10 mouse cellular contexts compared by ENCODE assay signal in the genomic region with DNA sequence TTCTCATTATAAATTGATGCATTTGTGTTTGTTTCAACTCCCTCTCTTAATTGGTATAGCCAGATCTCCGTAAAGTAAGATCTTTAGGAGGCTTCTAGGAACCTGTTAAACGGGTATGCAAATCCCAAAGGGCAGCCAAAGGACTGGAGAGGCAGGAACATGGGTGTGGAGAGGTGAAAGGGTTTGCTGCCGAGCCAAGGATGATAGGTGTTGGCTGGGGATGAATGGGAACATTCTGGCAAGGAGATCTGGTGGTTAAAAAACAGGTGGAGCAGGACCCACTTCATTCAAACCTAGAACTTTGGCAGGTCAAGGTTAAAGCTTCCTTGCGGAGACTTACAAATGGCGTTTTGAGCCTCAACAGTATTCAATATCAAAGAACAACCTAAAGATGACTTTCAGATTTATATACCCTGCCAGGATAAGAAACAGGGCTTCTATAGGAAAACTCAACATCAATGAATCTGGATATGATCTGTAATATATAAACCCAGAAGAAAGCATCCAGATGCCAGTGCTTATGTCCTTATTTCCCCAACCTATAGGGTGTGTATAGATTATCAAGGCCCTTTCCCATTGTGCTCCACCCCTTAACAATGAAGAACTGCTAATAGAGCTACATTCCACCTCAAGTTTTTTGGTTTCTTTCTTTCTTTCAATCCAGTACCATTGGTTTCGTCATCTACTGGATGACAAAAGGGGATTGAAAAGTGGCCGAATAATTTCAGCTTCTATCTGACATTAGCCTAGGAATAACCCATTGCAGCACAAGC. TPM values are rescaled to one million over a fixed set of nuclear protein-coding genes. Genes with fewer than 3 reads are reported as not detected.
DNase-seq lines count a peak whose midpoint lies in the region; ATAC-seq lines count a peak whose summit lies in the region.
"Had no signal": no experiment of that assay in that cellular context is flagged by ENCODE, and none has a peak within 500 bp of the region (broad histone marks: within the 10 kb centered on the region; RNA-seq: fewer than 3 reads in every experiment).

No protein-coding gene starts in this region.

- H3K4me2 ChIP-seq in hindbrain, embryonic 13.5 days, result peak overlapping the region; percentile 61

- H3K4me3 ChIP-seq in hindbrain, embryonic 13.5 days, result peak overlapping the region; percentile 69
- peak overlapping the region; percentile 80 for H3K4me3 ChIP-seq in midbrain, embryonic 10.5 days

- peak overlapping the region; percentile 98 for H3K27ac ChIP-seq in hindbrain, embryonic 13.5 days
- peak overlapping the region; percentile 96 for H3K27ac ChIP-seq in midbrain, embryonic 10.5 days (replicated peaks)

- peak; percentile 25 for DNase-seq in embryo, embryonic 10.5 days (ENCODE audit: low spot score)
- DNase-seq in embryo, embryonic 10 days (ENCODE audit: low spot score), result no peak
- DNase-seq in WW6 (ENCODE audit: low read depth, low spot score), result peak; percentile 73
- DNase-seq in midbrain, embryonic 10.5 days (ENCODE audit: low spot score), result no peak
- no peak for DNase-seq in gastrocnemius, adult 8-10 months (ENCODE audit: low spot score in 2 of 2)
- DNase-seq in ovary, postnatal 36 days (ENCODE audit: low spot score), result no peak

- no peaks in the 10 kb centered on the region for H3K27me3 ChIP-seq in hindbrain, embryonic 13.5 days
- H3K27me3 ChIP-seq in midbrain, embryonic 10.5 days (ENCODE audit: low read depth, poor library complexity, severe bottlenecking), result no peaks in the 10 kb centered on the region

- H3K36me3 ChIP-seq in hindbrain, embryonic 13.5 days, result 0 out of 2 replicates have a peak, but pooled peaks cover under 1% of the 10 kb centered on the region
- peaks cover 7% of the 10 kb centered on the region for H3K36me3 ChIP-seq in midbrain, embryonic 10.5 days

- no peaks in the 10 kb centered on the region for H3K9me3 ChIP-seq in hindbrain, embryonic 13.5 days
- H3K9me3 ChIP-seq in midbrain, embryonic 10.5 days (replicated peaks), result no peaks in the 10 kb centered on the region

- peak overlapping the region; percentile 85 for H3K9ac ChIP-seq in hindbrain, embryonic 13.5 days

- H3K4me1 ChIP-seq in hindbrain, embryonic 13.5 days (replicated peaks), result peaks cover 27% of the 10 kb centered on the region
- H3K4me1 ChIP-seq in midbrain, embryonic 10.5 days, result peaks cover 46% of the 10 kb centered on the region

- WGBS in hindbrain, embryonic 13.5 days, result 41% methylated on average over 7 of the region's 7 CpGs
- 34% methylated on average over 7 of the region's 7 CpGs for WGBS in midbrain, embryonic 10.5 days

- no peak for ATAC-seq in hindbrain, embryonic 13.5 days (ENCODE audit: low FRiP score)
- ATAC-seq in monocyte, adult 5-6 weeks (replicated peaks; ENCODE audit: insufficient number of reproducible peaks, low FRiP score, low TSS enrichment, poor library complexity, severe bottlenecking), result no peak

RNA-seq across cellular contexts. Expression of a gene that starts 0.9 kb away (rescaled TPM):
- 32.9 and 35.5 TPM in 2 replicates for polyA plus RNA-seq in hindbrain, embryonic 13.5 days (2015; fragmentation: Nextera tagmentation; extraction: Ambion mirVana)
- polyA plus RNA-seq in midbrain, embryonic 10.5 days (2016; fragmentation: Nextera tagmentation; extraction: Ambion mirVana), result 26.6 and 29.3 TPM in 2 replicates
- total RNA-seq in gastrocnemius, adult 8-10 months (2022), result 10 to 100 TPM; 28.7 to 43.0 (median 33.0) TPM
- 4.1 to 7.6 TPM (median 6.6 TPM) in 3 replicates for total RNA-seq in monocyte, adult 5-6 weeks (2017)

RNA-seq across cellular contexts. Expression of a gene that starts 32.7 kb away (rescaled TPM):
- polyA plus RNA-seq in hindbrain, embryonic 13.5 days (2015; fragmentation: Nextera tagmentation; extraction: Ambion mirVana), result 58.2 and 60.1 TPM in 2 replicates
- polyA plus RNA-seq in midbrain, embryonic 10.5 days (2016; fragmentation: Nextera tagmentation; extraction: Ambion mirVana), result 94.6 and 95.1 TPM in 2 replicates
- total RNA-seq in gastrocnemius, adult 8-10 months (2022), result 10 to 100 TPM; 19.2 to 22.7 (median 21.5) TPM
- total RNA-seq in monocyte, adult 5-6 weeks (2017), result 361 to 422 TPM (median 372 TPM) in 3 replicates

RNA-seq across cellular contexts. Expression of a gene that starts 58.5 kb away (rescaled TPM):
- polyA plus RNA-seq in hindbrain, embryonic 13.5 days (2015; fragmentation: Nextera tagmentation; extraction: Ambion mirVana), result 0.69 and 0.76 TPM in 2 replicates
- 0.19 TPM in 1 of 2 replicates, not detected in the other for polyA plus RNA-seq in midbrain, embryonic 10.5 days (2016; fragmentation: Nextera tagmentation; extraction: Ambion mirVana)
- under 1 TPM in 1 of 4 experiments, not detected in 3; 0.27 TPM for total RNA-seq in gastrocnemius, adult 8-10 months (2022)
- 101 to 234 TPM (median 111 TPM) in 3 replicates for total RNA-seq in monocyte, adult 5-6 weeks (2017)
- total RNA-seq: adrenal gland, postnatal 14 days had no signal
- polyA plus RNA-seq: liver, embryonic 16.5 days had no signal

Comparison
In these comparisons a context has a peak if more than half of its experiments do, and no peak if none do; other contexts are left out.
1. DNase-seq: peak in embryo, embryonic 10.5 days (single experiment) and WW6 (single experiment); none in embryo, embryonic 10 days (single experiment), midbrain, embryonic 10.5 days (single experiment), gastrocnemius, adult 8-10 months (0 of 2) and ovary, postnatal 36 days (single experiment).
2. RNA of a gene that starts 32.7 kb away (total RNA-seq): 361 to 422 TPM in monocyte, adult 5-6 weeks; 19.2 to 22.7 TPM in gastrocnemius, adult 8-10 months; every median in the first group is over 10 times any median in the second.
3. RNA of a gene that starts 58.5 kb away (total RNA-seq): 101 to 234 TPM in monocyte, adult 5-6 weeks; 0.27 TPM in gastrocnemius, adult 8-10 months; every median in the first group is over 10 times any median in the second.